Mouse (Mus musculus) kidney, adult 11 months (tissue): ENCODE data around the gene Cdk9.

Experiments used
- DNase-seq: peaks from one replicate; pipeline ENCODE4 v3.0.0; 2022

Gene Cdk9

GRCm38 (mm10) chr2:32732695-32733094, 19.8 kb upstream of the Cdk9 start:
- DNase-seq: no peak

GRCm38 (mm10) chr2:32731911-32732310, 19.0 kb upstream of the Cdk9 start:
- no peak for DNase-seq

- no peak for DNase-seq
Measured at GRCm38 (mm10) chr2:32730854-32731253, 18.0 kb upstream of the Cdk9 start.

- DNase-seq: no peak
Measured at GRCm38 (mm10) chr2:32729547-32729946, 16.7 kb upstream of the Cdk9 start.

- peak; percentile 77 for DNase-seq
Measured at GRCm38 (mm10) chr2:32728463-32728862, 15.6 kb upstream of the Cdk9 start.

GRCm38 (mm10) chr2:32727435-32727834, 14.6 kb upstream of the Cdk9 start:
- DNase-seq: peak; percentile 98

GRCm38 (mm10) chr2:32724832-32725790, 12.2 kb upstream of the Cdk9 start:
- DNase-seq: no peak

GRCm38 (mm10) chr2:32724149-32724548, 11.3 kb upstream of the Cdk9 start:
- no peak for DNase-seq

GRCm38 (mm10) chr2:32722581-32722980, 9.7 kb upstream of the Cdk9 start:
- no peak for DNase-seq

- no peak for DNase-seq
Measured at GRCm38 (mm10) chr2:32722046-32722445, 9.2 kb upstream of the Cdk9 start.

- no peak for DNase-seq
Measured at GRCm38 (mm10) chr2:32720681-32721229, 7.9 kb upstream of the Cdk9 start, which contains the start of gene Sh2d3c. Sh2d3c (plus strand) TSS chr2:32721055.

- DNase-seq: no peak
Measured at GRCm38 (mm10) chr2:32720053-32720452, 7.2 kb upstream of the Cdk9 start.

- no peak for DNase-seq
Measured at GRCm38 (mm10) chr2:32718761-32719160, 5.9 kb upstream of the Cdk9 start.

GRCm38 (mm10) chr2:32714987-32715425, 2.1 kb upstream of the Cdk9 start:
- no peak for DNase-seq

GRCm38 (mm10) chr2:32714117-32714986, 1.5 kb upstream of the Cdk9 start:
- no peak for DNase-seq

- DNase-seq: peak; percentile 92
Measured at GRCm38 (mm10) chr2:32712586-32712933, 316 bp downstream of the Cdk9 start.

GRCm38 (mm10) chr2:32712108-32712551, 746 bp downstream of the Cdk9 start:
- peak; percentile 82 for DNase-seq

- no peak for DNase-seq
Measured at GRCm38 (mm10) chr2:32711301-32712056, 1.4 kb downstream of the Cdk9 start.

GRCm38 (mm10) chr2:32710425-32710824, 2.5 kb downstream of the Cdk9 start:
- DNase-seq: no peak

GRCm38 (mm10) chr2:32709521-32710137, 3.2 kb downstream of the Cdk9 start:
- no peak for DNase-seq

GRCm38 (mm10) chr2:32708643-32709042, 4.2 kb downstream of the Cdk9 start:
- no peak for DNase-seq

GRCm38 (mm10) chr2:32706971-32707370, 5.9 kb downstream of the Cdk9 start:
- DNase-seq: no peak
